Mouse (Mus musculus): ENCODE results near the gene Hist4h4. TPM values are rescaled to one million over a fixed set of nuclear protein-coding genes. Genes with fewer than 3 reads are reported as not detected.

Gene Hist4h4
- polyA plus RNA-seq, 1 experiment from 2014 or later: 0.53 TPM

DNA sequence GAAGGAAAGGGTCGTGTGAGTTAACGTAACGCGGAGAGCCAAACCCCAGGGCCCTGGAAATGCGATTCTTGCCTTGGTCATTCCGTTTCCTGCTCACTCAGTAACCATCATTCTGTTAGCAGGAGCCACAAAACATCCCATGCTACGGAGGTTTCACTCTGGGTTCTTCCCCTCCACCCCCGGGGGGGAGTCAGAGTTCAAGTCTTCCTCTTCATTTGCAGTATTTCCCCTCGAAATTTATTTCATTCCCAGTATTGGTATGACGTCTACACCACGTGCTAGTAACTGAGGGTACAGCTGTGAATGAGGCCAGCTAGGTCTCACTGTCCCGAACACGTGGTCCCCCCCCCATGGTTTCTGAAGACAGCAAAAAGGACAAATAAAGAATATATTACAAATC lies 5.5 kb upstream of the Hist4h4 start:
- WGBS: 83% methylated on average over 13 of the region's 13 CpGs
- no peak overlapping the region for H3K4me3 ChIP-seq (ENCODE audit: low read depth, low read length)
- peaks cover 3% of the 10 kb centered on the region; the same call in 1 of the 2 replicates for H3K36me3 ChIP-seq (ENCODE audit: control insufficient read depth, insufficient read depth, low read length)
- no peak overlapping the region for H3K9ac ChIP-seq (ENCODE audit: low read length)
- no peak for DNase-seq (ENCODE audit: low spot score)
- H3K4me2 ChIP-seq (ENCODE audit: low read depth, low read length, severe bottlenecking): peak overlapping the region; percentile 85; the same call in 1 of the 2 replicates
- H3K27me3 ChIP-seq (ENCODE audit: control insufficient read depth, insufficient read depth, low read length): no peaks in the 10 kb centered on the region
- H3K27ac ChIP-seq (ENCODE audit: low read depth, low read length): no peak overlapping the region
- no peaks in the 10 kb centered on the region for H3K9me3 ChIP-seq (ENCODE audit: control insufficient read depth, low read length)
- H3K4me1 ChIP-seq (replicated peaks; ENCODE audit: control insufficient read depth, insufficient read depth, low read length): peaks cover 7% of the 10 kb centered on the region
- no peak for ATAC-seq (replicated peaks; ENCODE audit: low FRiP score)

DNA sequence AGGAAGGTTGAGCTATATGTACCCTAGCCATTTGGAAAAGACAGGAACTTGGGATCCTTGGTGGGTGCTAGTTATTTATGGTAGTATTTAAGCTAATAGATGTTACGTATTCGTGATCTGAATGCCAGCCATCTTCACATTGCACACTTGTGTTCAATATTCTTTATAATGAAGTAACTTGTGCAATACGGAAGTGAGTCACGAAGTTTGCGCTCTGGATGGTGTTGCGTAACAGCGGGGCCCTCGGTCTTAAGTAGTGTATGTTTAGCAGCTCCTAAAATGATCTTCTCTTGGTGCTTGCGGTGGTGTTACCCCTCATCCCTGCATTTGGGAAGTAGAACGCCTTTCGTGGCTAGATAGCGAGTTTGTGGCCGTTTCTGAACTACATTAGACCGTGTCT lies 4.9 kb upstream of the Hist4h4 start:
- DNase-seq (ENCODE audit: low spot score): no peak
- WGBS: 36% methylated on average over 14 of the region's 14 CpGs
- H3K27ac ChIP-seq (ENCODE audit: low read depth, low read length): no peak overlapping the region
- H3K9ac ChIP-seq (ENCODE audit: low read length): peak overlapping the region; percentile 65
- ATAC-seq (replicated peaks; ENCODE audit: low FRiP score): no peak
- no peaks in the 10 kb centered on the region; the same call in 1 of the 2 replicates for H3K36me3 ChIP-seq (ENCODE audit: control insufficient read depth, insufficient read depth, low read length)
- H3K4me2 ChIP-seq (ENCODE audit: low read depth, low read length, severe bottlenecking): peak overlapping the region; percentile 85
- no peaks in the 10 kb centered on the region for H3K27me3 ChIP-seq (ENCODE audit: control insufficient read depth, insufficient read depth, low read length)
- H3K4me3 ChIP-seq (ENCODE audit: low read depth, low read length): peak overlapping the region; percentile 73
- H3K9me3 ChIP-seq (ENCODE audit: control insufficient read depth, low read length): no peaks in the 10 kb centered on the region
- peaks cover 7% of the 10 kb centered on the region for H3K4me1 ChIP-seq (replicated peaks; ENCODE audit: control insufficient read depth, insufficient read depth, low read length)

GRCm38 (mm10) chr6:136808631-136809046 lies 4.4 kb upstream of the Hist4h4 start:
- Histone ChIP-seq H3K4me2 (ENCODE audit: low read depth, low read length, severe bottlenecking) (peak overlapping the region; percentile 85), H3K9me3 (ENCODE audit: control insufficient read depth, low read length) (no peaks in the 10 kb centered on the region), H3K9ac (ENCODE audit: low read length) (peak overlapping the region; percentile 65), H3K4me3 (ENCODE audit: low read depth, low read length) (peak overlapping the region; percentile 73), H3K36me3 (ENCODE audit: control insufficient read depth, insufficient read depth, low read length) (no peaks in the 10 kb centered on the region; the same call in 1 of the 2 replicates), H3K27ac (ENCODE audit: low read depth, low read length) (no peak overlapping the region), H3K27me3 (ENCODE audit: control insufficient read depth, insufficient read depth, low read length) (no peaks in the 10 kb centered on the region), H3K4me1 (replicated peaks; ENCODE audit: control insufficient read depth, insufficient read depth, low read length) (peaks cover 7% of the 10 kb centered on the region)
- ATAC-seq (replicated peaks; ENCODE audit: low FRiP score) (peak; percentile 8), DNase-seq (ENCODE audit: low spot score) (peak; percentile 62)
- under 1% methylated on average over 28 of the region's 28 CpGs for WGBS

DNA sequence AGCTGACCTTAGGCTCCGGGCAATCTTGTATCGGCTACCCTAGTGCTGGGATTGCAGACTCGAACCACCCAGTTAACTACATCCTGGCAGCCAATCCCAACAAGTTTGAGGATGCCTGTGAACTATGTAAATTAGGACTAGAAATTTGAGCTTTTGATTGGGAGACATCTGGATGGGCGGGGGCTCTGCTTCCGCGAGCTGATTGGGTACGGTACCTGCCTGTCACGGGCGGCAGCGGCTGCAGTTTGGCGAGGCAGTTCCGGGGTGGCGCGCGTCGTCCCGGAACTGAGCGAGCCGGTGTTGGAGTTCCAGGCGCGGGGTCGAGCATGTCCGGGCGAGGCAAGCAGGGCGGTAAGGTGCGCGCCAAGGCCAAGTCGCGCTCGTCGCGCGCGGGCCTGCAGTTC lies 3.8 kb upstream of the Hist4h4 start, which contains the start of gene H2afj:
TSS of gene H2afj (plus strand) at position 231 of the 404 bp plus-strand sequence.
- Histone ChIP-seq H3K27ac (ENCODE audit: low read depth, low read length) (no peak within 1 kb of the TSS), H3K4me2 (ENCODE audit: low read depth, low read length, severe bottlenecking) (peak within 1 kb of the TSS; percentile 85)
- WGBS: 0% methylated on average over 34 of the region's 34 CpGs

DNA sequence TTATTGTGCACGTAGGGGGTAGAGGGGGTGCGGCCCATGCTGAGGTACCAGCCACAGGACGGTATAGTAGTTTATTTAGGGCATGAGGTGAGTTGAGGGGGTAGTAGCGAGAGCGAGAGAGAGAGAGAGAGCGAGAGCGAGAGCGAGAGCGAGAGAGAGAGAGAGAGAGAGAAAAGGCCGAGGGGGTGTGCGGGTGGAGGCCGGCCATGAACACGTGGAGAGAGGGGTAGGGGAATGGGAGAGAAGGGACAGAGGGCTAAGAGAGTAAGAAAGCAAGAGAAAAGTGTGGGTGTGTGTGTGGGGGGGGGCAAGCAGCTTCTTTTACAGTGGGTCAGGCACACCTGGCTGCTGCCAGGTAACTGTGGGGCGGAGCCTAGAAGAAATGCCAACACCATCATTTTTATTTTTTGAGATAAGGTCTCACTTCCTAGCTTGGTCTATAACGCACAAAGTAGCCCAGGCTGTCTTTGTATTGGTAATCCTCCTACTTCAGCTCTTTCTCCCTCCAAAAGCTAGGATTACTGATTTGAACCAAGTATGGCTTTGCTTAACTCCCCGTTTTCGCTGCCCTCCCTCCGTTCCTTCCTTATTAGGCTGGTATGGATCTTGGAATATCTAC lies 3.3 kb upstream of the Hist4h4 start:
- no peaks in the 10 kb centered on the region for H3K9me3 ChIP-seq (ENCODE audit: control insufficient read depth, low read length)
- H3K4me2 ChIP-seq (ENCODE audit: low read depth, low read length, severe bottlenecking): peak overlapping the region; percentile 85
- ATAC-seq (replicated peaks; ENCODE audit: low FRiP score): peak; percentile 0; the same call in 1 of the 2 replicates
- DNase-seq (ENCODE audit: low spot score): no peak
- H3K27me3 ChIP-seq (ENCODE audit: control insufficient read depth, insufficient read depth, low read length): no peaks in the 10 kb centered on the region
- peaks cover 7% of the 10 kb centered on the region for H3K4me1 ChIP-seq (replicated peaks; ENCODE audit: control insufficient read depth, insufficient read depth, low read length)
- no peak overlapping the region for H3K27ac ChIP-seq (ENCODE audit: low read depth, low read length)
- WGBS: 29% methylated on average over 18 of the region's 18 CpGs
- peak overlapping the region; percentile 16; the same call in 1 of the 2 replicates for H3K9ac ChIP-seq (ENCODE audit: low read length)
- no peaks in the 10 kb centered on the region; the same call in 1 of the 2 replicates for H3K36me3 ChIP-seq (ENCODE audit: control insufficient read depth, insufficient read depth, low read length)
- H3K4me3 ChIP-seq (ENCODE audit: low read depth, low read length): peak overlapping the region; percentile 73

More for the DNA sequence above, 3.8 kb upstream of the Hist4h4 start, which contains the start of gene H2afj:
- H3K27me3 ChIP-seq (ENCODE audit: control insufficient read depth, insufficient read depth, low read length): no peaks in the 10 kb centered on the region
- no peaks in the 10 kb centered on the region for H3K9me3 ChIP-seq (ENCODE audit: control insufficient read depth, low read length)
- peaks cover 7% of the 10 kb centered on the region for H3K4me1 ChIP-seq (replicated peaks; ENCODE audit: control insufficient read depth, insufficient read depth, low read length)
- peak within 1 kb of the TSS; percentile 65 for H3K9ac ChIP-seq (ENCODE audit: low read length)
- H3K36me3 ChIP-seq (ENCODE audit: control insufficient read depth, insufficient read depth, low read length): no peaks in the 10 kb centered on the region; the same call in 1 of the 2 replicates
- H3K4me3 ChIP-seq (ENCODE audit: low read depth, low read length): peak within 1 kb of the TSS; percentile 73
- DNase-seq (ENCODE audit: low spot score): peak; percentile 97
- peak; percentile 86 for ATAC-seq (replicated peaks; ENCODE audit: low FRiP score)

DNA sequence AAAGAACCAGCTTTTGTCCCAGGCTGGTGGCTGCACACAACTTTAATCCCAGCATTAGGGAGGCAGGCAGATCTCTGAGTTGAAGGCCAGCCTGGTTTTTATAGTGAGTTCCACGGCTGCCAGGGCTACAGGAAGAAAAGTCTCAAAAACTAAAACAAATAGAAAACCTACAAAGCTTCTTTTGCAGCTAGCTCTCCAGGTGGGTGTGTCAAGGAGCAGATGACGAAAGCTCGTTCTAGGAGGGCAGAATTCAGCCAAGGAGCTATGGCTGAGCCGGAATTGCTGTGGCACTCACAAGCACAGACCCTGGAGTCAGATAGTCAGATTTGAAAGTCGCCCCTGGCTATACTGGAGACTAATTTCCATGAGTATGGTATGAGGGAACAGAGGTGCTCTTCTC lies 2.6 kb upstream of the Hist4h4 start:
- H3K27me3 ChIP-seq (ENCODE audit: control insufficient read depth, insufficient read depth, low read length): no peaks in the 10 kb centered on the region
- ATAC-seq (replicated peaks; ENCODE audit: low FRiP score): no peak
- H3K36me3 ChIP-seq (ENCODE audit: control insufficient read depth, insufficient read depth, low read length): no peaks in the 10 kb centered on the region; the same call in 1 of the 2 replicates
- H3K9me3 ChIP-seq (ENCODE audit: control insufficient read depth, low read length): no peaks in the 10 kb centered on the region
- no peak overlapping the region for H3K27ac ChIP-seq (ENCODE audit: low read depth, low read length)
- H3K4me1 ChIP-seq (replicated peaks; ENCODE audit: control insufficient read depth, insufficient read depth, low read length): peaks cover 7% of the 10 kb centered on the region
- 72% methylated on average over 5 of the region's 5 CpGs for WGBS
- no peak overlapping the region for H3K9ac ChIP-seq (ENCODE audit: low read length)
- H3K4me3 ChIP-seq (ENCODE audit: low read depth, low read length): no peak overlapping the region
- DNase-seq (ENCODE audit: low spot score): no peak
- no peak overlapping the region; the same call in 1 of the 2 replicates for H3K4me2 ChIP-seq (ENCODE audit: low read depth, low read length, severe bottlenecking)

- Histone ChIP-seq H3K4me1 (replicated peaks; ENCODE audit: control insufficient read depth, insufficient read depth, low read length) (peaks cover 7% of the 10 kb centered on the region), H3K9ac (ENCODE audit: low read length) (no peak overlapping the region), H3K27ac (ENCODE audit: low read depth, low read length) (no peak overlapping the region), H3K27me3 (ENCODE audit: control insufficient read depth, insufficient read depth, low read length) (no peaks in the 10 kb centered on the region), H3K36me3 (ENCODE audit: control insufficient read depth, insufficient read depth, low read length) (no peaks in the 10 kb centered on the region), H3K4me3 (ENCODE audit: low read depth, low read length) (no peak overlapping the region), H3K4me2 (ENCODE audit: low read depth, low read length, severe bottlenecking) (no peak overlapping the region), H3K9me3 (ENCODE audit: control insufficient read depth, low read length) (no peaks in the 10 kb centered on the region)
- WGBS: 83% methylated on average over 1 of the region's 1 CpGs
- ATAC-seq (replicated peaks; ENCODE audit: low FRiP score) (no peak), DNase-seq (ENCODE audit: low spot score) (no peak)
Observed at GRCm38 (mm10) chr6:136805409-136805775, 1.2 kb upstream of the Hist4h4 start.

DNA sequence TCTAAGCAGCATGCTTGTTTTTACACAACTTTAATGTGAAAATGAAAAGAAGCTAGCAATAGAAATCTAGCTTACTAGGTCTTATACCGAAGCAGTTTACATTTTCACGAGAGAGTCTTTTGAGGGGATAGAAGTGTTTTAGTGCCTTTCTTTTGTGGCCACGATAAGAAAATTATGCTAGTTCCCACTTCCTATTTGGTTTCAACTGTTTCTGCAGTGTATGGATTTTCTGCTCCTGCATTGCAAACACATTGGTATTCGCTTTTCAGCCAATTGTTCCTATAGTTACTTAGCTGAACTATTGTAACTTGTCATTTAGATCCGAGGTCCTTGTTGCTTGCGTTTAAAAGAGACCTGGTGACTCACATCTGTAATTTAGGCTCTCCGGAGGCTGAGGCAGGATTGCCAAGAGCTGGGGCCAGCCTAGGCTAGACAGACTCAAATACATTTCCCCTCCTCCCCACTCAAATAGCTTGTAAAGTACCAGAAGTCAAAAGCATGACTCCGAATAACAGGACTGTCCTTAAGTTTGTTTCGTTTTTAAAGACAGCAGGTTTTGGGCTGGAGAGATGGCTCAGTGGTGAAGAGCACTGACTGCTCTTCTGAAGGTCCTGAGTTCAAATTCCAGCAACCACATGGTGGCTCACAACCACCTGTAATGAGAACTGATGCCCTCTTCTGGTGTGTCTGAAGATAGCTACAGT lies 642 bp upstream of the Hist4h4 start:
- H3K9ac ChIP-seq (ENCODE audit: low read length): peak overlapping the region; percentile 98; the same call in 1 of the 2 replicates
- H3K4me2 ChIP-seq (ENCODE audit: low read depth, low read length, severe bottlenecking): peak overlapping the region; percentile 77; the same call in 1 of the 2 replicates
- H3K27me3 ChIP-seq (ENCODE audit: control insufficient read depth, insufficient read depth, low read length): no peaks in the 10 kb centered on the region
- DNase-seq (ENCODE audit: low spot score) (no peak), ATAC-seq (replicated peaks; ENCODE audit: low FRiP score) (no peak)
- peaks cover 7% of the 10 kb centered on the region for H3K4me1 ChIP-seq (replicated peaks; ENCODE audit: control insufficient read depth, insufficient read depth, low read length)
- no peaks in the 10 kb centered on the region for H3K9me3 ChIP-seq (ENCODE audit: control insufficient read depth, low read length)
- H3K4me3 ChIP-seq (ENCODE audit: low read depth, low read length): peak overlapping the region; percentile 67
- 39% methylated on average over 9 of the region's 9 CpGs for WGBS
- H3K27ac ChIP-seq (ENCODE audit: low read depth, low read length): peak overlapping the region; percentile 100
- H3K36me3 ChIP-seq (ENCODE audit: control insufficient read depth, insufficient read depth, low read length): no peaks in the 10 kb centered on the region

Measured in forebrain, embryonic 11.5 days (tissue).